Mouse (Mus musculus) hindbrain, embryonic 15.5 days (tissue): ENCODE results near the gene Trappc13. TPM values are rescaled to one million over a fixed set of nuclear protein-coding genes. Genes with fewer than 3 reads are reported as not detected.

Experiments used
- ATAC-seq: fragments of 200-750 bp; cut with Nextera tagmentation; 2 replicates; pipeline ENCODE4 v1.8.0; 2017; ENCODE audit warnings: low read depth, moderate number of reproducible peaks, moderate TSS enrichment; ENCODE audit not compliant: low FRiP score
- H3K27ac ChIP-seq: fragments of 300-500 bp; sonication (generic); replicated peaks from 2 replicates; pipeline ENCODE4 v1.5.1; 2015; ENCODE audit warnings: mild to moderate bottlenecking, inconsistent platforms
- H3K27me3 ChIP-seq: fragments of 300-500 bp; sonication (generic); 2 replicates; pipeline ENCODE4 v1.6.1; 2015; ENCODE audit warnings: control low read depth, inconsistent platforms
- H3K36me3 ChIP-seq: fragments of 300-500 bp; sonication (generic); 2 replicates; pipeline ENCODE4 v1.6.1; 2015; ENCODE audit warnings: control low read depth, inconsistent platforms
- H3K4me1 ChIP-seq: fragments of 300-500 bp; sonication (generic); replicated peaks from 2 replicates; pipeline ENCODE4 v1.6.1; 2015; ENCODE audit warnings: control low read depth, inconsistent platforms
- H3K4me2 ChIP-seq: fragments of 300-500 bp; sonication (generic); 2 replicates; pipeline ENCODE4 v1.6.1; 2015; ENCODE audit warnings: moderate library complexity, mild to moderate bottlenecking, inconsistent platforms
- H3K4me3 ChIP-seq: fragments of 300-500 bp; sonication (generic); 2 replicates; pipeline ENCODE4 v1.5.1; 2015; ENCODE audit warnings: mild to moderate bottlenecking, inconsistent platforms
- H3K9ac ChIP-seq: fragments of 300-500 bp; sonication (generic); 2 replicates; pipeline ENCODE4 v1.6.1; 2015; ENCODE audit warnings: inconsistent platforms
- H3K9me3 ChIP-seq: fragments of 300-500 bp; sonication (generic); 2 replicates; pipeline ENCODE4 v1.6.1; 2016; ENCODE audit warnings: control low read depth, inconsistent platforms
- WGBS: fragments of 180-500 bp; shearing (Covaris S2); methylation state at CpG from one replicate; pipeline ENCODE4 v1.1.7; 2015; 5-methylcytosine and 5-hydroxymethylcytosine counted together
- polyA plus RNA-seq: library from polyadenylated mRNA; unstranded; fragments of >200 nt; fragmentation: Nextera tagmentation; extraction: Ambion mirVana; gene quantifications from 2 replicates; pipeline ENCODE4 v1.2.1, GENCODE M21; 2015

The Trappc13 gene
- polyA plus RNA-seq, 1 experiment from 2014 or later = 56.2 TPM

- ATAC-seq = no peak
- WGBS = 18% methylated on average over 7 of the region's 7 CpGs
- Histone ChIP-seq H3K4me3 (peak overlapping the region; percentile 89), H3K9ac (peak overlapping the region; percentile 76), H3K36me3 (peaks cover 20% of the 10 kb centered on the region), H3K4me1 (peaks cover 31% of the 10 kb centered on the region), H3K27ac (peak overlapping the region; percentile 86), H3K9me3 (no peaks in the 10 kb centered on the region), H3K4me2 (peak overlapping the region; percentile 84), H3K27me3 (no peaks in the 10 kb centered on the region)
Measured at GRCm38 (mm10) chr13:104110526-104110925, 67.7 kb downstream of the Trappc13 start.

DNA sequence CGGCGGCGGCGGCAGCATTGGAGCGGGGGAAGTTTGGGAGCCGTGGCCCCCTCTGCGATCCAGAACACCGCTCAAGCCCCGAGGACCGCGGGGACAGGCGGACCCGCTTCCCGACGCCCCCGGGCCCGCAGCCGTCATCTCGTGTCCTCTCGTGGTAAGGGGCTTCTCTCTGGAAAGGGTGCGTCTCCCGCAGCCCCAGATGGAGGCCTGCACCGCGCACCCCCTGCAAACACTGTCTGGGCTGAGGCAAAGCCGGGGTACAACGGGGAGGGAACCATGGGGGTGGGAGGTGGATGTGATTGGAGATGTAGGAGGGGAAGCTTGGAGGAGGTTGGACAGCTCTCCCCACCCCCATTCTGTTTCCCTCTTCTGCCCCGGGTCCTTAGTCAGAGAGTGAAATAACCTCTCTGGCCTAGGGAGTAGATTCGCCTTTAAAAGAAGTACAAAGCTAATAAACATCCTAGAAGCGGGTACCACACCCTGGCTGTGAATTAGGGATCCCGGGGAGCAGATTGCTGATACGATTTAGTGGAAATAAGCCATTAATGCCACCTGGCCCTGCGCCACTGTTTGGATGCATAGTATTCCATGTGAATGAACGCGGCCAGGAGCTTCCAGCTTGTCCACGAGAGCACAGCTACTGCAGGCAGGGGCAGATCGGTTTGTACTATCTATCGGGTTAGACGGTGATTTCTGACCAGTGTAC is 68.3 kb downstream of the Trappc13 start:
- Histone ChIP-seq H3K9ac (peak overlapping the region; percentile 76), H3K9me3 (no peaks in the 10 kb centered on the region), H3K27me3 (no peaks in the 10 kb centered on the region), H3K4me1 (peaks cover 31% of the 10 kb centered on the region), H3K4me2 (peak overlapping the region; percentile 84), H3K27ac (peak overlapping the region; percentile 86), H3K36me3 (peaks cover 15% of the 10 kb centered on the region), H3K4me3 (peak overlapping the region; percentile 89)
- ATAC-seq = peak; percentile 87
- WGBS = under 1% methylated on average over 38 of the region's 38 CpGs

GRCm38 (mm10) chr13:104109288-104109815 is 68.9 kb downstream of the Trappc13 start, which contains the start of the genes Nln and Sgtb:
TSS of gene Nln (minus strand) at chr13:104109614.
TSS of gene Sgtb (plus strand) at chr13:104109741.
- Histone ChIP-seq H3K27me3 (no peaks in the 10 kb centered on the region), H3K4me1 (peaks cover 31% of the 10 kb centered on the region), H3K9me3 (no peaks in the 10 kb centered on the region), H3K4me2 (peak within 1 kb of the TSS; percentile 84), H3K4me3 (peak within 1 kb of the TSS; percentile 89), H3K27ac (peak within 1 kb of the TSS; percentile 86), H3K36me3 (peaks cover 13% of the 10 kb centered on the region), H3K9ac (peak within 1 kb of the TSS; percentile 78)
- WGBS = 0% methylated on average over 29 of the region's 44 CpGs
- ATAC-seq = peak; percentile 96

GRCm38 (mm10) chr13:104108651-104109287 is 69.5 kb downstream of the Trappc13 start:
- ATAC-seq = peak; percentile 12; the same call in 1 of the 2 replicates
- under 1% methylated on average over 24 of the region's 24 CpGs for whole genome bisulfite sequencing

GRCm38 (mm10) chr13:104101606-104102235 is 76.5 kb downstream of the Trappc13 start:
- Histone ChIP-seq H3K4me2 (no peak overlapping the region), H3K27ac (no peak overlapping the region), H3K27me3 (no peaks in the 10 kb centered on the region), H3K36me3 (peaks cover 14% of the 10 kb centered on the region), H3K4me3 (no peak overlapping the region), H3K9me3 (no peaks in the 10 kb centered on the region), H3K9ac (no peak overlapping the region), H3K4me1 (no peaks in the 10 kb centered on the region)
- 0 out of 2 replicates have a peak, but pooled peaks have one; percentile 23 for ATAC-seq
- WGBS = 90% methylated on average over 5 of the region's 5 CpGs

More at GRCm38 (mm10) chr13:104108651-104109287, 69.5 kb downstream of the Trappc13 start:
- H3K27me3 ChIP-seq = no peaks in the 10 kb centered on the region
- peaks cover 16% of the 10 kb centered on the region for H3K36me3 ChIP-seq
- H3K4me1 ChIP-seq = peaks cover 31% of the 10 kb centered on the region
- H3K9me3 ChIP-seq = no peaks in the 10 kb centered on the region
- H3K27ac ChIP-seq = peak overlapping the region; percentile 83
- peak overlapping the region; percentile 84 for H3K4me2 ChIP-seq
- peak overlapping the region; percentile 78 for H3K9ac ChIP-seq
- H3K4me3 ChIP-seq = peak overlapping the region; percentile 89

DNA sequence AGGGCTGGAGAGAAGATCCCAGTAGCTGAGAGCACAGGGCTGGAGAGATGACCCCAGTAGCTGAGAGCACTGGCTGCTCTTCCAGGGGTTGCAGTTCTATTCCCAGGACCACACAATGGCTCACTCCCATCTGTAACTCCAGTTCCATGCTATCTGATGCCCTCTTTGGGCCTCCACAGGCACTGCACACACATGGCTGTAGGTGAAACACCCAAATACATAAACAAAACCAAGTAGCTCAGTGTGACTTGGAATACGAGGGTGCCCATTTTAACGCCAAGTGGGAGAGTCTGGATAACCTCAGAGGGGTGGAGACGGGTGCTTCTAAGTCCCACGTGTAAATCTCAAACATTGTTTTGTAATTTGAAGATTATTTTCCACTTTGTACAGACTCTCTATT is 77.9 kb downstream of the Trappc13 start:
- Histone ChIP-seq H3K9ac (no peak overlapping the region), H3K27me3 (no peaks in the 10 kb centered on the region), H3K4me3 (no peak overlapping the region), H3K27ac (no peak overlapping the region), H3K4me1 (no peaks in the 10 kb centered on the region), H3K36me3 (peaks cover 10% of the 10 kb centered on the region; the same call in 1 of the 2 replicates), H3K9me3 (no peaks in the 10 kb centered on the region), H3K4me2 (no peak overlapping the region)
- no peak for ATAC-seq
- 94% methylated on average over 4 of the region's 4 CpGs for WGBS

GRCm38 (mm10) chr13:104097190-104097589 is 81.1 kb downstream of the Trappc13 start:
- no peaks in the 10 kb centered on the region for H3K27me3 ChIP-seq
- no peak overlapping the region for H3K27ac ChIP-seq
- H3K4me2 ChIP-seq = no peak overlapping the region
- no peak overlapping the region for H3K4me3 ChIP-seq
- no peaks in the 10 kb centered on the region for H3K4me1 ChIP-seq
- peaks cover 3% of the 10 kb centered on the region; the same call in 1 of the 2 replicates for H3K36me3 ChIP-seq
- no peak for ATAC-seq
- WGBS = 96% methylated on average over 7 of the region's 7 CpGs
- no peaks in the 10 kb centered on the region for H3K9me3 ChIP-seq
- H3K9ac ChIP-seq = no peak overlapping the region

- Histone ChIP-seq H3K36me3 (peaks cover 3% of the 10 kb centered on the region; the same call in 1 of the 2 replicates), H3K9me3 (no peaks in the 10 kb centered on the region), H3K27ac (no peak overlapping the region), H3K4me1 (peaks cover 4% of the 10 kb centered on the region; the same call in 1 of the 2 replicates), H3K4me2 (no peak overlapping the region), H3K27me3 (no peaks in the 10 kb centered on the region), H3K9ac (no peak overlapping the region), H3K4me3 (no peak overlapping the region)
- 67% methylated on average over 7 of the region's 7 CpGs for WGBS
- ATAC-seq = no peak
Measured at GRCm38 (mm10) chr13:104095955-104096354, 82.3 kb downstream of the Trappc13 start.

GRCm38 (mm10) chr13:104094531-104095385 is 83.5 kb downstream of the Trappc13 start:
- Histone ChIP-seq H3K4me1 (peaks cover 4% of the 10 kb centered on the region; the same call in 1 of the 2 replicates), H3K4me3 (no peak overlapping the region), H3K9ac (no peak overlapping the region), H3K9me3 (no peaks in the 10 kb centered on the region), H3K4me2 (no peak overlapping the region), H3K27ac (no peak overlapping the region), H3K27me3 (no peaks in the 10 kb centered on the region), H3K36me3 (peaks cover 3% of the 10 kb centered on the region; the same call in 1 of the 2 replicates)
- no peak for ATAC-seq
- 82% methylated on average over 11 of the region's 11 CpGs for WGBS
